Mouse (Mus musculus): ENCODE data around the gene Eif4g3. TPM values are rescaled to one million over a fixed set of nuclear protein-coding genes. Genes with fewer than 3 reads are reported as not detected.

Gene Eif4g3
- polyA plus RNA-seq, 1 experiment from 2014 or later = 7.3 TPM

- H3K4me1 ChIP-seq (replicated peaks) = no peaks in the 10 kb centered on the region; the same call in 1 of the 2 replicates
- H3K9ac ChIP-seq = no peak overlapping the region
- ATAC-seq (ENCODE audit: low read depth) (no peak), DNase-seq (no peak)
- no peak overlapping the region for H3K4me3 ChIP-seq (replicated peaks)
- H3K4me2 ChIP-seq = no peak overlapping the region
- WGBS (ENCODE audit: insufficient replicate concordance) = 86% methylated on average over 17 of the region's 17 CpGs
- H3K27ac ChIP-seq = no peak overlapping the region
- H3K9me3 ChIP-seq (replicated peaks) = no peaks in the 10 kb centered on the region
- no peaks in the 10 kb centered on the region for H3K27me3 ChIP-seq
- peaks cover 8% of the 10 kb centered on the region; the same call in 1 of the 2 replicates for H3K36me3 ChIP-seq
Observed at GRCm38 (mm10) chr4:138137804-138138203, 145.0 kb downstream of the Eif4g3 start.

DNA sequence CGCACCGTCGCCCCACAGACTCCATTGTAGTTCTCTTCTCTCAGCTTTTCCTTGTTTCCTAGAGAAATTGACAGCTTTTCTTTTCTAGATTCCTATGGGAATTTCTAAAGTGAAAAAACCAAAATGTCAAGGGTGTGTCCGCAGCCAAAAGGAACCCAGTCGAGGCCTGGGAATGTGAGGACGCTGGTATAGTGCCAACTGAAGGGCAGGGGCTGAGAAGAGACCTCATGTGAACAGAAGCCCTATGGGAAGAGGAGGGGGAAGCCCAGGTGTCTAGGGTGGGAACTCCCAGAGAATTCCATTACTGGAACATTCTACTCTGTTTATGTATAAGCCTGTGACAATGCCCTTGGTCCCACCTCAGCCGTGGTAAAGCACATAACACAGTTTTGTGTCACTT lies 145.4 kb downstream of the Eif4g3 start:
- Histone ChIP-seq H3K4me2 (no peak overlapping the region), H3K36me3 (0 out of 2 replicates have a peak, but pooled peaks cover 6% of the 10 kb centered on the region), H3K4me3 (replicated peaks) (no peak overlapping the region), H3K9ac (no peak overlapping the region), H3K27me3 (no peaks in the 10 kb centered on the region), H3K4me1 (replicated peaks) (no peaks in the 10 kb centered on the region; the same call in 1 of the 2 replicates), H3K9me3 (replicated peaks) (no peaks in the 10 kb centered on the region), H3K27ac (no peak overlapping the region)
- 85% methylated on average over 7 of the region's 7 CpGs for WGBS (ENCODE audit: insufficient replicate concordance)
- ATAC-seq (ENCODE audit: low read depth) (no peak), DNase-seq (no peak)

GRCm38 (mm10) chr4:138141358-138141757 lies 148.5 kb downstream of the Eif4g3 start:
- Histone ChIP-seq H3K4me2 (no peak overlapping the region), H3K27me3 (no peaks in the 10 kb centered on the region), H3K4me3 (replicated peaks) (no peak overlapping the region), H3K9ac (no peak overlapping the region), H3K36me3 (peaks cover 4% of the 10 kb centered on the region; the same call in 1 of the 2 replicates), H3K27ac (no peak overlapping the region), H3K9me3 (replicated peaks) (no peaks in the 10 kb centered on the region), H3K4me1 (replicated peaks) (no peaks in the 10 kb centered on the region; the same call in 1 of the 2 replicates)
- DNase-seq (no peak), ATAC-seq (ENCODE audit: low read depth) (no peak)
- WGBS (ENCODE audit: insufficient replicate concordance) = 84% methylated on average over 7 of the region's 7 CpGs

DNA sequence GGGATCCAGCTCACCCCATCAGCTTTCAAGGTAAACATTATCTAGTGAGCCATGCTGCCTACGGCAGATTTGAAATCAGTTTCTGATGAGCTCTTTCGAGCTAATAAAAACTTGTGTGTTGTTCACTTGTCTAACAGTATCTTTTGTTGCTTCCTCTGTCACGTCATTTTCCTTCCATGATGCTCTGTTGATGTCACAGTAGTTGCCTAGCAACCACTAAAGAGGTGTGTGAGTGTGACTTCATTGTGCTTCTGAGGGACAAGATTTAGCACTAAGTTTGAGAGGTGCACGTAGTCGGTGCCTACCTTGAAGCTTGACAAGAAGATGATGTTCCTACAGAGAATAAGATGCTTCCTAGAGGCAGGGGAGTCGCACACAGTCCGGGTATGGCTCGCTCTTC lies 154.4 kb downstream of the Eif4g3 start:
- no peaks in the 10 kb centered on the region for H3K9me3 ChIP-seq (replicated peaks)
- no peak overlapping the region for H3K4me2 ChIP-seq
- no peak overlapping the region for H3K9ac ChIP-seq
- ATAC-seq (ENCODE audit: low read depth) (no peak), DNase-seq (no peak)
- no peak overlapping the region for H3K4me3 ChIP-seq (replicated peaks)
- peaks cover 20% of the 10 kb centered on the region for H3K36me3 ChIP-seq
- H3K27ac ChIP-seq = no peak overlapping the region
- H3K4me1 ChIP-seq (replicated peaks) = no peaks in the 10 kb centered on the region
- no peaks in the 10 kb centered on the region for H3K27me3 ChIP-seq
- WGBS (ENCODE audit: insufficient replicate concordance) = 78% methylated on average over 8 of the region's 8 CpGs

- Histone ChIP-seq H3K4me2 (no peak overlapping the region), H3K9me3 (replicated peaks) (no peaks in the 10 kb centered on the region), H3K4me3 (replicated peaks) (no peak overlapping the region), H3K36me3 (peaks cover 35% of the 10 kb centered on the region), H3K4me1 (replicated peaks) (no peaks in the 10 kb centered on the region), H3K9ac (no peak overlapping the region), H3K27ac (no peak overlapping the region), H3K27me3 (no peaks in the 10 kb centered on the region)
- DNase-seq (no peak), ATAC-seq (ENCODE audit: low read depth) (no peak)
- WGBS (ENCODE audit: insufficient replicate concordance) = 72% methylated on average over 4 of the region's 4 CpGs
Observed at GRCm38 (mm10) chr4:138149977-138150376, 157.2 kb downstream of the Eif4g3 start.

DNA sequence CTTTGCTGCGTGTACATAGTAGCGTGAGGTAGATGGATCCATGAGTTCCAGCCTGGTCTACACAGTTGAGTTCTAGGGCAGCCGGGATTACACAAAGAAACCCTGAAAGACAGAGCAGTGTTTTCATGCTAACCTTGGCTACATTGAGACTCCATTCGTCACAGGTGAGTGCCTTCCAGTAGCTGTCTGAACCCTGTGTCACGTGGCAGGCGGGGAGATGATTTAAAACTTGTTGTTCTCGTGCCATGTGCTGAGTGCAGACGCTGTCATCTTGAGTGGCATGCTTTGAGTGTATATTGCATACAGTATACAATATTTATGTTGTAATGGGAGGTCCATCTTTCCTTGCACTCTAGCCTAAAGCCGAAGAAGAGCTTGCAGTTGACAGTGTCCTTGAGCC lies 158.4 kb downstream of the Eif4g3 start:
- H3K4me3 ChIP-seq (replicated peaks) = no peak overlapping the region
- H3K9ac ChIP-seq = no peak overlapping the region
- H3K27me3 ChIP-seq = no peaks in the 10 kb centered on the region
- peaks cover 38% of the 10 kb centered on the region for H3K36me3 ChIP-seq
- H3K4me2 ChIP-seq = no peak overlapping the region
- H3K9me3 ChIP-seq (replicated peaks) = no peaks in the 10 kb centered on the region
- H3K27ac ChIP-seq = no peak overlapping the region
- WGBS (ENCODE audit: insufficient replicate concordance) = 83% methylated on average over 9 of the region's 9 CpGs
- H3K4me1 ChIP-seq (replicated peaks) = no peaks in the 10 kb centered on the region
- ATAC-seq (ENCODE audit: low read depth) (no peak), DNase-seq (no peak)

- Histone ChIP-seq H3K4me3 (replicated peaks) (no peak overlapping the region), H3K27me3 (no peaks in the 10 kb centered on the region), H3K9me3 (replicated peaks) (no peaks in the 10 kb centered on the region), H3K27ac (no peak overlapping the region), H3K4me1 (replicated peaks) (no peaks in the 10 kb centered on the region), H3K4me2 (no peak overlapping the region), H3K9ac (no peak overlapping the region), H3K36me3 (peaks cover 55% of the 10 kb centered on the region)
- DNase-seq = peak; percentile 11
- WGBS (ENCODE audit: insufficient replicate concordance) = 35% methylated on average over 3 of the region's 3 CpGs
- ATAC-seq (ENCODE audit: low read depth) = no peak
Observed at GRCm38 (mm10) chr4:138153980-138154379, 161.2 kb downstream of the Eif4g3 start.

- Histone ChIP-seq H3K9ac (no peak overlapping the region), H3K4me1 (replicated peaks) (no peaks in the 10 kb centered on the region), H3K36me3 (peaks cover 50% of the 10 kb centered on the region), H3K27me3 (no peaks in the 10 kb centered on the region), H3K4me2 (no peak overlapping the region), H3K27ac (no peak overlapping the region), H3K4me3 (replicated peaks) (no peak overlapping the region), H3K9me3 (replicated peaks) (no peaks in the 10 kb centered on the region)
- DNase-seq (no peak), ATAC-seq (ENCODE audit: low read depth) (no peak)
- 74% methylated on average over 5 of the region's 5 CpGs for WGBS (ENCODE audit: insufficient replicate concordance)
Observed at GRCm38 (mm10) chr4:138160918-138161317, 168.1 kb downstream of the Eif4g3 start.

- Histone ChIP-seq H3K9me3 (replicated peaks) (no peaks in the 10 kb centered on the region), H3K4me1 (replicated peaks) (no peaks in the 10 kb centered on the region), H3K4me2 (no peak overlapping the region), H3K36me3 (peaks cover 53% of the 10 kb centered on the region), H3K9ac (no peak overlapping the region), H3K27ac (no peak overlapping the region), H3K27me3 (no peaks in the 10 kb centered on the region), H3K4me3 (replicated peaks) (no peak overlapping the region)
- 72% methylated on average over 3 of the region's 3 CpGs for WGBS (ENCODE audit: insufficient replicate concordance)
- ATAC-seq (ENCODE audit: low read depth) (no peak), DNase-seq (no peak)
Observed at GRCm38 (mm10) chr4:138161550-138161949, 168.7 kb downstream of the Eif4g3 start.

DNA sequence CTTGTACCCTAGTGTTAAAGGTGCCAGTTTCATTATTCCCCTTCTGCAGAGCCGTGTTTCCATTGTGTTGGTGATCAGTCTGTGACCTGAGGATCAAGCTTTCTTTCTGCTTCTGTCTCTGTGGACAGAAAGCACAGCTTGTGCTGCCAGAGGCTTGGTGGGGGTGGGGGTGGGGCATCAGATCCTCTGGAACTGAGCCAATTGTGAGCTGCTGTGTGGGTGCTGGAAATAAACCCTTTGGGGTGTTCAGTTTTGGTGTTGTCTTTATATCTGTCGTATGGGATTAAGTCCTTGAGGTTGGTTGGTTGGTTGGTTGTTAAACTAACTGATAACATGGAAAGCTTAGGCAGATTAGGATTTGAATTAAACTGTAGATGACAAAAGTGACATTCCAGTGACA lies 171.0 kb downstream of the Eif4g3 start:
- DNase-seq = no peak
- peaks cover 50% of the 10 kb centered on the region for H3K36me3 ChIP-seq

DNA sequence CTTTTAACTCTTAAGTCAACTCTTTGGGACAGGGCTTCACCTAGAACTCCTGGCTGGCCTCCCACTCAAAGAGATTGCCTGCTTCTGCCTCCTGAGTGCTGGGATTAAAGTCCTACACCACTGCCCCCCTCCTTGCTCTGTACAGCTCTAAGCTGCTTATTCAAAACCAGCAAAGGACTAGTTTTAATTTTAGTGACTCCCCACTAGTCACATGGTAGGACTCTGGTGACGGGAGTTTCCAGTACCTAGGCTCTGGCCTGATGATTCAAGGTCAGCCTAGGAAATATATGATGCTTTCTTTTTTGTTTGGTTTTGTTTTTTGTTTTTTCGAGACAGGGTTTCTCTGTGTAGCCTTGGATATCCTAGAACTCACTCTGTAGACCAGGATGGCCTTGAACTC lies 172.0 kb downstream of the Eif4g3 start:
- Histone ChIP-seq H3K27me3 (no peaks in the 10 kb centered on the region), H3K9me3 (replicated peaks) (no peaks in the 10 kb centered on the region), H3K27ac (no peak overlapping the region), H3K4me3 (replicated peaks) (no peak overlapping the region), H3K9ac (no peak overlapping the region), H3K4me2 (no peak overlapping the region), H3K4me1 (replicated peaks) (peaks cover 11% of the 10 kb centered on the region), H3K36me3 (peaks cover 50% of the 10 kb centered on the region)
- DNase-seq (no peak), ATAC-seq (ENCODE audit: low read depth) (no peak)
- 79% methylated on average over 2 of the region's 2 CpGs for WGBS (ENCODE audit: insufficient replicate concordance)

More for the DNA sequence above, 171.0 kb downstream of the Eif4g3 start:
- Histone ChIP-seq H3K9me3 (replicated peaks) (no peaks in the 10 kb centered on the region), H3K4me3 (replicated peaks) (no peak overlapping the region), H3K9ac (no peak overlapping the region), H3K27me3 (no peaks in the 10 kb centered on the region), H3K4me1 (replicated peaks) (peaks cover 11% of the 10 kb centered on the region), H3K27ac (no peak overlapping the region), H3K4me2 (no peak overlapping the region)
- 63% methylated on average over 2 of the region's 2 CpGs for WGBS (ENCODE audit: insufficient replicate concordance)
- ATAC-seq (ENCODE audit: low read depth) = no peak

GRCm38 (mm10) chr4:138166519-138166918 lies 173.7 kb downstream of the Eif4g3 start:
- H3K9me3 ChIP-seq (replicated peaks) = no peaks in the 10 kb centered on the region
- no peak overlapping the region for H3K27ac ChIP-seq
- no peak overlapping the region for H3K4me2 ChIP-seq
- H3K27me3 ChIP-seq = no peaks in the 10 kb centered on the region
- no peak for ATAC-seq (ENCODE audit: low read depth)
- peaks cover 57% of the 10 kb centered on the region for H3K36me3 ChIP-seq
- WGBS (ENCODE audit: insufficient replicate concordance) = 79% methylated on average over 10 of the region's 10 CpGs
- no peak for DNase-seq
- peaks cover 11% of the 10 kb centered on the region for H3K4me1 ChIP-seq (replicated peaks)
- H3K9ac ChIP-seq = no peak overlapping the region
- no peak overlapping the region for H3K4me3 ChIP-seq (replicated peaks)
